Mouse (Mus musculus): ENCODE measurements at regions not wholly inside any gene's neighbourhood (a gene's known extent, or its start where the extent isn't known, plus 50 kb on each side); places are given as distances from the start of the nearest gene placed in this dataset.

- no peak for DNase-seq
- intact Hi-C loops (cut with DNase I): loop anchor here (10.0 kb wide), 1 partner anchor 313 kb away; no protein-coding TSS in a partner anchor
Measured at GRCm38 (mm10) chr10:95001650-95002049, 57.0 kb upstream of the Plxnc1 start.

GRCm38 (mm10) chr10:94999716-95000115 is 55.1 kb upstream of the Plxnc1 start:
- DNase-seq: no peak
- intact Hi-C loops (cut with DNase I): loop anchor here (10.0 kb wide), 1 partner anchor 315 kb away; no protein-coding TSS in a partner anchor

Data from left cerebral cortex, postnatal 4 days (tissue).